Mouse (Mus musculus) midbrain, postnatal 0 days (tissue): ENCODE results near the gene Rnf144a. TPM values are rescaled to one million over a fixed set of nuclear protein-coding genes. Genes with fewer than 3 reads are reported as not detected.
A peak's percentile ranks its signal among the peaks of the same experiment; 100 is the strongest.
"Not testable (repeated sequence)": the region's sequence is repeated elsewhere in the genome, so short reads cannot be mapped to it uniquely, and the experiment has no call there.

Experiments used
- ATAC-seq: fragments of 200-750 bp; cut with Nextera tagmentation; 2 replicates; pipeline ENCODE4 v1.8.0; 2017; ENCODE audit warnings: moderate number of reproducible peaks, mild to moderate bottlenecking, moderate TSS enrichment, moderate library complexity; ENCODE audit not compliant: low FRiP score
- DNase-seq: peaks from one replicate; pipeline ENCODE4 v3.0.0-alpha.2; 2015; ENCODE audit warnings: low spot score
- H3K27ac ChIP-seq: fragments of 300-500 bp; sonication (generic); 2 replicates; pipeline ENCODE4 v1.5.1; 2014; ENCODE audit warnings: low read depth, mild to moderate bottlenecking, low read length, mixed read lengths
- H3K27me3 ChIP-seq: fragments of 300-500 bp; sonication (generic); 2 replicates; pipeline ENCODE4 v1.6.1; 2014; ENCODE audit warnings: low read length, control low read depth, mixed read lengths; ENCODE audit not compliant: insufficient read depth
- H3K36me3 ChIP-seq: fragments of 300-500 bp; sonication (generic); 2 replicates; pipeline ENCODE4 v1.6.1; 2014; ENCODE audit warnings: low read length, control low read depth, mixed read lengths; ENCODE audit not compliant: insufficient read depth
- H3K4me1 ChIP-seq: fragments of 300-500 bp; sonication (generic); 2 replicates; pipeline ENCODE4 v1.6.1; 2014; ENCODE audit warnings: mild to moderate bottlenecking, control low read depth, antibody characterized with exemption, low read length, mixed read lengths; ENCODE audit not compliant: insufficient read depth
- H3K4me2 ChIP-seq: fragments of 300-500 bp; sonication (generic); 2 replicates; pipeline ENCODE4 v1.6.1; 2014; ENCODE audit warnings: low read depth, mild to moderate bottlenecking, low read length, mixed read lengths; ENCODE audit not compliant: poor library complexity, severe bottlenecking
- H3K4me3 ChIP-seq: fragments of 300-500 bp; sonication (generic); 2 replicates; pipeline ENCODE4 v1.5.1; 2014; ENCODE audit warnings: low read depth, mild to moderate bottlenecking, low read length, moderate library complexity
- H3K9ac ChIP-seq: fragments of 300-500 bp; sonication (generic); replicated peaks from 2 replicates; pipeline ENCODE4 v1.6.1; 2014; ENCODE audit warnings: mild to moderate bottlenecking, low read length, moderate library complexity, mixed read lengths; ENCODE audit not compliant: poor library complexity, severe bottlenecking
- H3K9me3 ChIP-seq: fragments of 300-500 bp; sonication (generic); 2 replicates; pipeline ENCODE4 v1.6.1; 2016; ENCODE audit warnings: low read length, control low read depth
- CTCF ChIP-seq: IDR thresholded peaks from 2 replicates; pipeline ENCODE4 v1.5.1; 2016; ENCODE audit warnings: antibody characterized with exemption, mild to moderate bottlenecking
- WGBS: fragments of 180-500 bp; shearing (Covaris S2); extraction: QIAGEN DNeasy Blood & Tissue Kit; methylation state at CpG from one replicate; pipeline ENCODE4 v1.1.7; 2014; 5-methylcytosine and 5-hydroxymethylcytosine counted together
- polyA plus RNA-seq: library from polyadenylated mRNA; unstranded; fragments of >200 nt; fragmentation: Nextera tagmentation; extraction: Ambion mirVana; gene quantifications from 2 replicates; pipeline ENCODE4 v1.2.1, GENCODE M21; 2015
- total RNA-seq: library from RNA; depleted of rRNA; stranded (reverse); fragments of >200 nt; gene quantifications from 2 replicates; pipeline ENCODE4 v1.2.3, GENCODE M21; 2014

The Rnf144a gene
- total and polyA plus RNA-seq, 2 experiments from 2014 or later: 22.0 to 32.0 TPM

DNA sequence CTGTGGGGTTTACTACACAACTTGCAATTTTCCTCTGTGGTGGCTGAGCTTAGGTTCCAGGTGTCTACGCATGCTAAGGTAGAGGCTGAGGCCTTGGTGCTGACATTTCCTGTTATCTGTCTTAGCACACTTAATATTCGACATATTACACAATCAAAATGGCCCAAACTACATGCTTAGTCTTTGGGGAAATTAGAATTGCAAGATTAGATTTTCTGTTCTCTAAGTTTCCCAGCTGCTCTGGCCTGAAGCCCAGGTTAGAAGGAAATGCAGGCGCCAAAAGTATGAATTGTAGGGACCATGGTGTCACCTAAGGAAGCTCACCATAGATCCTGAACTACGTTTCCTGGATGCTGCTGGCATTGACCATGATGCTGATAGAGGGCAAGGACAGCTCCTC lies 21.3 kb upstream of the Rnf144a start:
- no peaks in the 10 kb centered on the region for H3K36me3 ChIP-seq
- no peak overlapping the region for H3K9ac ChIP-seq
- H3K4me1 ChIP-seq: no peaks in the 10 kb centered on the region
- no peak for TF ChIP-seq CTCF
- DNase-seq: no peak
- H3K27ac ChIP-seq: no peak overlapping the region
- no peak overlapping the region for H3K4me2 ChIP-seq
- no peak for ATAC-seq
- no peak overlapping the region for H3K4me3 ChIP-seq
- H3K9me3 ChIP-seq: no peaks in the 10 kb centered on the region
- 83% methylated on average over 4 of the region's 4 CpGs for WGBS
- no peaks in the 10 kb centered on the region for H3K27me3 ChIP-seq

GRCm38 (mm10) chr12:26428771-26429170 lies 13.7 kb upstream of the Rnf144a start:
- not testable (repeated sequence) for H3K9ac ChIP-seq, H3K27ac ChIP-seq, DNase-seq, H3K4me3 ChIP-seq, H3K27me3 ChIP-seq, ATAC-seq, H3K9me3 ChIP-seq, H3K4me2 ChIP-seq, H3K4me1 ChIP-seq, H3K36me3 ChIP-seq
- 97% methylated on average over 2 of the region's 2 CpGs for WGBS

DNA sequence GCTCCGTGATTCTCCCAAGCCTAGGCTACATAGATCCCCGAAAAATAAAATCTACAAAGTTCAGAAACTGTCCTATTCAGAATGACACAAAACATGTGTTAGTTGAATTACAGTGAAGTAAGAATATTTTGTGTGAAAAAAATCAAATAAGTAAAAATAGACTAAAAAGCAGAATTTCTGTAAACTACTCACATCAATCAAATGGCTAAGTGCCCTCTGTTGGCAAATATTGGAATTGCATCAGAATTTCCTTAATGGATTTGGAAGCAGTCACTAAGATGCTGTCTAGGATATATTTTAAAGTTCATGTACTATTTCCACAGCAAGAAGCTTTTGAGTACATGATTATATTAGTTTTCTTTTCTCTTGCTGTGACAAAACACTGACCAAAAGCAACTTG lies 9.8 kb upstream of the Rnf144a start:
- Histone ChIP-seq H3K27me3 (no peaks in the 10 kb centered on the region), H3K4me2 (no peak overlapping the region), H3K9ac (no peak overlapping the region), H3K36me3 (no peaks in the 10 kb centered on the region), H3K9me3 (no peaks in the 10 kb centered on the region), H3K27ac (no peak overlapping the region), H3K4me1 (no peaks in the 10 kb centered on the region), H3K4me3 (no peak overlapping the region)
- TF ChIP-seq CTCF: peak; percentile 76
- DNase-seq: peak; percentile 72
- no peak for ATAC-seq
- 88% methylated on average over 2 of the region's 2 CpGs for WGBS

GRCm38 (mm10) chr12:26418322-26418721 lies 3.3 kb upstream of the Rnf144a start:
- Histone ChIP-seq H3K4me3 (no peak overlapping the region), H3K4me2 (no peak overlapping the region), H3K4me1 (peaks cover 6% of the 10 kb centered on the region), H3K27ac (no peak overlapping the region), H3K9ac (no peak overlapping the region), H3K36me3 (no peaks in the 10 kb centered on the region), H3K27me3 (no peaks in the 10 kb centered on the region), H3K9me3 (no peaks in the 10 kb centered on the region)
- no peak for TF ChIP-seq CTCF
- DNase-seq (no peak), ATAC-seq (no peak)
- 84% methylated on average over 4 of the region's 4 CpGs for WGBS

- Histone ChIP-seq H3K4me1 (peaks cover 15% of the 10 kb centered on the region), H3K36me3 (no peaks in the 10 kb centered on the region), H3K27ac (no peak overlapping the region), H3K9me3 (no peaks in the 10 kb centered on the region), H3K9ac (no peak overlapping the region), H3K4me2 (no peak overlapping the region), H3K4me3 (no peak overlapping the region), H3K27me3 (no peaks in the 10 kb centered on the region)
- 62% methylated on average over 7 of the region's 7 CpGs for WGBS
- TF ChIP-seq CTCF: no peak
- DNase-seq (no peak), ATAC-seq (no peak)
These were observed 1.7 kb upstream of the Rnf144a start for GRCm38 (mm10) chr12:26416636-26417295.

DNA sequence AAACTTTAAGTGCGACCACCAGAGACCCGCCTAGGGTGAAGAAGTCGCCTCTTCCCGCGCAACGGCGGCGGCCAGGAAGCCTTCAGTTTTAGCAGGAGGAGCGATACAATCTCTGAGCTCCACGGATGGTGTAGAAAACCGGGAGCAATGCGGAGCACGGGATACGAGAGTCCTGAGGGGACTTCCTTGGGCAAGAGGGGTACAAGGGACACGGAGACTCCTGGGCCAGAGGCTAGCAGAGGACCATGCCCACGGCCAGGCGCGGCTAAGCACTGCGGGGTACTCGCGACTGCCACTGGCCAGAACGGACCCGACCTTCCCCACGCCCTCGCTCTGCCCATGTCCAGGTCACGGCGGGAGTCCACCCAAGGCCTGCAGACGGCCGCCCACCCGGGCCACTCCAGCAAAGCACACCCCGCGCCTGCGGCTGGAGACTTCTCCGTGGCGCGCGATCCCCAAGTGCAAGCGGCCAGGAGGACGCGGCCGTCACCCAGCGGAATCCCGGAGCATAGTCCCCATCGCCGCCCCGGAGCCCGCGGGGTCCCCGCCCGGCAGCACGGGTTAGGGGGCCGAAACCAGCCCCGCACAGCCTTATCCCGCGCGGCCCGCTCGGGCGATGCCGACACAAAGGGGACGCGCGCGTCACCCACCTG lies 477 bp downstream of the Rnf144a start:
- peak; percentile 75 for ATAC-seq
- no peak for TF ChIP-seq CTCF
- Histone ChIP-seq H3K9me3 (no peaks in the 10 kb centered on the region), H3K27ac (peak overlapping the region; percentile 77), H3K4me1 (peaks cover 15% of the 10 kb centered on the region), H3K36me3 (no peaks in the 10 kb centered on the region), H3K4me3 (peak overlapping the region; percentile 93), H3K27me3 (no peaks in the 10 kb centered on the region), H3K9ac (peak overlapping the region; percentile 86), H3K4me2 (peak overlapping the region; percentile 92)
- peak; percentile 23 for DNase-seq
- under 1% methylated on average over 62 of the region's 64 CpGs for WGBS
